Mouse (Mus musculus): ENCODE data around the gene Cnnm4. TPM values are rescaled to one million over a fixed set of nuclear protein-coding genes. Genes with fewer than 3 reads are reported as not detected.

Gene Cnnm4
- polyA plus RNA-seq, 1 experiment from 2014 or later, result 14.1 TPM

Small RNA genes within 50 kb of the gene (microRNA-seq; reads per million reads assigned to microRNA genes)
- not detected for gene Gm47280

Other genes with a start within 250 kb of the Cnnm4 start
- gene Uggt1, start 226.9 kb upstream of the Cnnm4 start, polyA plus RNA-seq (2014; fragmentation: Nextera tagmentation; extraction: Ambion mirVana), result 74.2 and 84.8 TPM in 2 replicates
- 10.9 and 13.5 TPM in 2 replicates for gene Neurl3, start 196.9 kb upstream of the Cnnm4 start, polyA plus RNA-seq (2014; fragmentation: Nextera tagmentation; extraction: Ambion mirVana)
- gene Arid5a, start 163.9 kb upstream of the Cnnm4 start, polyA plus RNA-seq (2014; fragmentation: Nextera tagmentation; extraction: Ambion mirVana), result 2.7 and 2.9 TPM in 2 replicates
- gene Kansl3, start 102.4 kb upstream of the Cnnm4 start, polyA plus RNA-seq (2014; fragmentation: Nextera tagmentation; extraction: Ambion mirVana), result 44.7 and 45.1 TPM in 2 replicates
- gene Fer1l5, start 99.3 kb upstream of the Cnnm4 start, polyA plus RNA-seq (2014; fragmentation: Nextera tagmentation; extraction: Ambion mirVana), result 0.61 and 0.77 TPM in 2 replicates
- gene Lman2l, start 26.3 kb upstream of the Cnnm4 start, polyA plus RNA-seq (2014; fragmentation: Nextera tagmentation; extraction: Ambion mirVana), result 31.9 and 35.0 TPM in 2 replicates
- 6.2 and 8.4 TPM in 2 replicates for gene Cnnm3, start 40.2 kb downstream of the Cnnm4 start, polyA plus RNA-seq (2014; fragmentation: Nextera tagmentation; extraction: Ambion mirVana)
- 16.8 and 19.4 TPM in 2 replicates for gene Ankrd23, start 65.3 kb downstream of the Cnnm4 start, polyA plus RNA-seq (2014; fragmentation: Nextera tagmentation; extraction: Ambion mirVana)
- gene Gm42417, start 67.8 kb downstream of the Cnnm4 start, polyA plus RNA-seq (2014; fragmentation: Nextera tagmentation; extraction: Ambion mirVana), result 0.39 TPM in 1 of 2 replicates, not detected in the other
- 26.2 and 30.4 TPM in 2 replicates for gene Ankrd39, start 75.8 kb downstream of the Cnnm4 start, polyA plus RNA-seq (2014; fragmentation: Nextera tagmentation; extraction: Ambion mirVana)
- gene Sema4c, start 86.7 kb downstream of the Cnnm4 start, polyA plus RNA-seq (2014; fragmentation: Nextera tagmentation; extraction: Ambion mirVana), result 4.2 and 4.3 TPM in 2 replicates
- 0.74 and 1.1 TPM in 2 replicates for gene Fam178b, start 211.6 kb downstream of the Cnnm4 start, polyA plus RNA-seq (2014; fragmentation: Nextera tagmentation; extraction: Ambion mirVana)
- gene Cox5b, start 219.8 kb downstream of the Cnnm4 start, polyA plus RNA-seq (2014; fragmentation: Nextera tagmentation; extraction: Ambion mirVana), result 613 and 651 TPM in 2 replicates
- not detected in 2 replicates for gene 4933424G06Rik, start 238.5 kb downstream of the Cnnm4 start, polyA plus RNA-seq (2014; fragmentation: Nextera tagmentation; extraction: Ambion mirVana)
- 86.9 and 91.3 TPM in 2 replicates for gene Actr1b, start 242.8 kb downstream of the Cnnm4 start, polyA plus RNA-seq (2014; fragmentation: Nextera tagmentation; extraction: Ambion mirVana)